Mouse (Mus musculus) midbrain, embryonic 16.5 days (tissue): ENCODE measurements around the gene Zfp629. TPM values are rescaled to one million over a fixed set of nuclear protein-coding genes. Genes with fewer than 3 reads are reported as not detected.
"Not testable (repeated sequence)": the region's sequence is repeated elsewhere in the genome, so short reads cannot be mapped to it uniquely, and the experiment has no call there.

Experiments used
- ATAC-seq: fragments of 200-750 bp; cut with Nextera tagmentation; 2 replicates; pipeline ENCODE4 v1.8.0; 2017; ENCODE audit warnings: moderate TSS enrichment
- H3K27ac ChIP-seq: fragments of 300-500 bp; sonication (generic); 2 replicates; pipeline ENCODE4 v1.5.1; 2014; ENCODE audit warnings: mild to moderate bottlenecking, low read length, mixed read lengths
- H3K27me3 ChIP-seq: fragments of 300-500 bp; sonication (generic); 2 replicates; pipeline ENCODE4 v1.6.1; 2014; ENCODE audit warnings: low read depth, low read length, mixed read lengths; ENCODE audit not compliant: control insufficient read depth, insufficient read depth
- H3K36me3 ChIP-seq: fragments of 300-500 bp; sonication (generic); 2 replicates; pipeline ENCODE4 v1.6.1; 2014; ENCODE audit warnings: mild to moderate bottlenecking, low read length, moderate library complexity, mixed read lengths; ENCODE audit not compliant: control insufficient read depth, insufficient read depth
- H3K4me1 ChIP-seq: fragments of 300-500 bp; sonication (generic); 2 replicates; pipeline ENCODE4 v1.6.1; 2014; ENCODE audit warnings: mild to moderate bottlenecking, low read length, mixed read lengths; ENCODE audit not compliant: control insufficient read depth, insufficient read depth
- H3K4me2 ChIP-seq: fragments of 300-500 bp; sonication (generic); 2 replicates; pipeline ENCODE4 v1.6.1; 2014; ENCODE audit warnings: mild to moderate bottlenecking, low read length, mixed read lengths
- H3K4me3 ChIP-seq: fragments of 300-500 bp; sonication (generic); 2 replicates; pipeline ENCODE4 v1.5.1; 2014; ENCODE audit warnings: low read depth, mild to moderate bottlenecking, low read length, moderate library complexity, mixed read lengths
- H3K9ac ChIP-seq: fragments of 300-500 bp; sonication (generic); 2 replicates; pipeline ENCODE4 v1.6.1; 2014; ENCODE audit warnings: low read depth, low read length, mixed read lengths
- H3K9me3 ChIP-seq: fragments of 300-500 bp; sonication (generic); replicated peaks from 2 replicates; pipeline ENCODE4 v1.6.1; 2014; ENCODE audit warnings: mild to moderate bottlenecking, low read length, mixed read lengths; ENCODE audit not compliant: control insufficient read depth, poor library complexity, severe bottlenecking
- WGBS: fragments of 180-500 bp; shearing (Covaris S2); extraction: QIAGEN DNeasy Blood & Tissue Kit; methylation state at CpG from one replicate; pipeline ENCODE4 v1.1.7; 2014; 5-methylcytosine and 5-hydroxymethylcytosine counted together
- polyA plus RNA-seq: library from polyadenylated mRNA; unstranded; fragments of >200 nt; fragmentation: Nextera tagmentation; extraction: Ambion mirVana; gene quantifications from 2 replicates; pipeline ENCODE4 v1.2.1, GENCODE M21; 2015

Gene Zfp629
- polyA plus RNA-seq, 1 experiment from 2014 or later = 18.3 TPM

- Histone ChIP-seq H3K4me2 (no peak overlapping the region), H3K36me3 (no peaks in the 10 kb centered on the region), H3K9ac (no peak overlapping the region), H3K9me3 (no peaks in the 10 kb centered on the region), H3K27me3 (no peaks in the 10 kb centered on the region), H3K4me1 (no peaks in the 10 kb centered on the region), H3K4me3 (no peak overlapping the region), H3K27ac (no peak overlapping the region)
- WGBS = 94% methylated on average over 7 of the region's 7 CpGs
- no peak for ATAC-seq
These were observed 10.4 kb upstream of the Zfp629 start for GRCm38 (mm10) chr7:127626039-127626438.

- H3K9ac ChIP-seq, H3K4me3 ChIP-seq, H3K27me3 ChIP-seq, H3K36me3 ChIP-seq, H3K9me3 ChIP-seq, H3K27ac ChIP-seq, H3K4me2 ChIP-seq, ATAC-seq: not testable (repeated sequence)
- peaks cover 23% of the 10 kb centered on the region for H3K4me1 ChIP-seq
- whole genome bisulfite sequencing = 93% methylated on average over 7 of the region's 8 CpGs
These were observed 2.8 kb upstream of the Zfp629 start for GRCm38 (mm10) chr7:127618402-127618801.

GRCm38 (mm10) chr7:127617962-127618361 lies 2.4 kb upstream of the Zfp629 start:
- H3K9me3 ChIP-seq = no peaks in the 10 kb centered on the region
- H3K4me3 ChIP-seq = no peak overlapping the region
- H3K27ac ChIP-seq = no peak overlapping the region
- WGBS = 29% methylated on average over 2 of the region's 2 CpGs
- H3K27me3 ChIP-seq = no peaks in the 10 kb centered on the region
- no peak overlapping the region for H3K4me2 ChIP-seq
- H3K36me3 ChIP-seq = no peaks in the 10 kb centered on the region
- H3K4me1 ChIP-seq = peaks cover 23% of the 10 kb centered on the region
- no peak overlapping the region for H3K9ac ChIP-seq
- ATAC-seq = no peak

- no peak for ATAC-seq
- 74% methylated on average over 1 of the region's 1 CpGs for WGBS
- H3K27me3 ChIP-seq = no peaks in the 10 kb centered on the region
- H3K4me2 ChIP-seq = no peak overlapping the region
- no peak overlapping the region for H3K9ac ChIP-seq
- H3K9me3 ChIP-seq = no peaks in the 10 kb centered on the region
- no peak overlapping the region for H3K27ac ChIP-seq
- peaks cover 23% of the 10 kb centered on the region for H3K4me1 ChIP-seq
- H3K4me3 ChIP-seq = no peak overlapping the region
- peaks cover 9% of the 10 kb centered on the region; the same call in 1 of the 2 replicates for H3K36me3 ChIP-seq
These were observed 1.3 kb upstream of the Zfp629 start for GRCm38 (mm10) chr7:127616881-127617280.

- Histone ChIP-seq H3K9ac (0 out of 2 replicates have a peak overlapping the region, but pooled peaks have one; percentile 17), H3K9me3 (no peaks in the 10 kb centered on the region), H3K27ac (0 out of 2 replicates have a peak overlapping the region, but pooled peaks have one; percentile 6), H3K4me1 (peaks cover 23% of the 10 kb centered on the region), H3K4me3 (peak overlapping the region; percentile 100), H3K4me2 (peak overlapping the region; percentile 95), H3K36me3 (peaks cover 14% of the 10 kb centered on the region), H3K27me3 (no peaks in the 10 kb centered on the region)
- no peak for ATAC-seq
- 57% methylated on average over 1 of the region's 1 CpGs for WGBS
These were observed 739 bp upstream of the Zfp629 start for GRCm38 (mm10) chr7:127616336-127616735.

- 0% methylated on average over 18 of the region's 44 CpGs for WGBS
These were observed 1.1 kb downstream of the Zfp629 start for GRCm38 (mm10) chr7:127614511-127614890.

GRCm38 (mm10) chr7:127614091-127614490 lies 1.5 kb downstream of the Zfp629 start:
- Histone ChIP-seq H3K27ac (no peak overlapping the region), H3K9me3 (no peaks in the 10 kb centered on the region), H3K4me2 (peak overlapping the region; percentile 95), H3K27me3 (no peaks in the 10 kb centered on the region), H3K4me3 (peak overlapping the region; percentile 100), H3K4me1 (peaks cover 23% of the 10 kb centered on the region), H3K36me3 (peaks cover 33% of the 10 kb centered on the region), H3K9ac (peak overlapping the region; percentile 97)
- 19% methylated on average over 8 of the region's 8 CpGs for WGBS
- ATAC-seq = no peak

More at GRCm38 (mm10) chr7:127614511-127614890, 1.1 kb downstream of the Zfp629 start:
- Histone ChIP-seq H3K27ac (peak overlapping the region; percentile 94), H3K4me3 (peak overlapping the region; percentile 100), H3K36me3 (peaks cover 31% of the 10 kb centered on the region), H3K4me1 (peaks cover 23% of the 10 kb centered on the region), H3K4me2 (peak overlapping the region; percentile 95), H3K9ac (peak overlapping the region; percentile 97), H3K27me3 (no peaks in the 10 kb centered on the region), H3K9me3 (no peaks in the 10 kb centered on the region)
- peak; percentile 19 for ATAC-seq

- no peak for ATAC-seq
- WGBS = 86% methylated on average over 8 of the region's 8 CpGs
- no peak overlapping the region for H3K27ac ChIP-seq
- peak overlapping the region; percentile 100; the same call in 1 of the 2 replicates for H3K4me3 ChIP-seq
- peaks cover 23% of the 10 kb centered on the region for H3K4me1 ChIP-seq
- peaks cover 33% of the 10 kb centered on the region for H3K36me3 ChIP-seq
- no peaks in the 10 kb centered on the region for H3K27me3 ChIP-seq
- H3K9ac ChIP-seq = no peak overlapping the region
- no peaks in the 10 kb centered on the region for H3K9me3 ChIP-seq
- H3K4me2 ChIP-seq = peak overlapping the region; percentile 95
These were observed 2.1 kb downstream of the Zfp629 start for GRCm38 (mm10) chr7:127613501-127613900.

- H3K27ac ChIP-seq = no peak overlapping the region
- peaks cover 33% of the 10 kb centered on the region for H3K36me3 ChIP-seq
These were observed 4.0 kb downstream of the Zfp629 start for GRCm38 (mm10) chr7:127611561-127611960.

More at GRCm38 (mm10) chr7:127611561-127611960, 4.0 kb downstream of the Zfp629 start:
- Histone ChIP-seq H3K27me3 (no peaks in the 10 kb centered on the region), H3K4me1 (peaks cover 15% of the 10 kb centered on the region), H3K9ac (no peak overlapping the region), H3K4me3 (no peak overlapping the region), H3K4me2 (no peak overlapping the region), H3K9me3 (no peaks in the 10 kb centered on the region)
- ATAC-seq = no peak
- 96% methylated on average over 26 of the region's 26 CpGs for WGBS
